Mouse (Mus musculus): ENCODE data around the gene Smpx.

Smpx gene

GRCm38 (mm10) chrX:157698862-157699261 is at the start of gene Smpx:
Gene Smpx (plus strand): TSS chrX:157698910.
- in situ Hi-C loops (cut with MboI, MseI): no loop called here

GRCm38 (mm10) chrX:157655047-157655446 is 43.7 kb upstream of the Smpx start:
- in situ Hi-C loops (cut with MboI, MseI): no loop called here

GRCm38 (mm10) chrX:157657356-157657755 is 41.4 kb upstream of the Smpx start:
- in situ Hi-C loops (cut with MboI, MseI): no loop called here

GRCm38 (mm10) chrX:157671820-157672219 is 26.9 kb upstream of the Smpx start:
- in situ Hi-C loops (cut with MboI, MseI): no loop called here

- in situ Hi-C loops (cut with MboI, MseI): no loop called here
Measured at GRCm38 (mm10) chrX:157674667-157675350, 23.9 kb upstream of the Smpx start.

- in situ Hi-C loops (cut with MboI, MseI): no loop called here
Measured at GRCm38 (mm10) chrX:157691186-157691585, 7.5 kb upstream of the Smpx start.

- in situ Hi-C loops (cut with MboI, MseI): no loop called here
Measured at GRCm38 (mm10) chrX:157697591-157698135, 1.0 kb upstream of the Smpx start.

- in situ Hi-C loops (cut with MboI, MseI): no loop called here
Measured at GRCm38 (mm10) chrX:157707236-157707635, 8.5 kb downstream of the Smpx start.

GRCm38 (mm10) chrX:157708616-157709280 is 10.0 kb downstream of the Smpx start:
- in situ Hi-C loops (cut with MboI, MseI): no loop called here

- in situ Hi-C loops (cut with MboI, MseI): loop anchor here in 1 of 2 experiments (10.0 kb wide), 1 partner anchor 1195 kb away; no protein-coding TSS in a partner anchor
Measured at GRCm38 (mm10) chrX:157719907-157720306, 21.2 kb downstream of the Smpx start.

- in situ Hi-C loops (cut with MboI, MseI): loop anchor here in 1 of 2 experiments (10.0 kb wide), 2 partner anchors 1124 to 1194 kb away; no protein-coding TSS in a partner anchor
Measured at GRCm38 (mm10) chrX:157730622-157731341, 32.1 kb downstream of the Smpx start.

- in situ Hi-C loops (cut with MboI, MseI): loop anchor here in 1 of 2 experiments (10.0 kb wide), 2 partner anchors 1123 to 1193 kb away; no protein-coding TSS in a partner anchor
Measured at GRCm38 (mm10) chrX:157731658-157732314, 33.1 kb downstream of the Smpx start.

GRCm38 (mm10) chrX:157732346-157732745 is 33.6 kb downstream of the Smpx start:
- in situ Hi-C loops (cut with MboI, MseI): loop anchor here in 1 of 2 experiments (10.0 kb wide), 2 partner anchors 1122 to 1192 kb away; no protein-coding TSS in a partner anchor

GRCm38 (mm10) chrX:157733836-157734235 is 35.1 kb downstream of the Smpx start:
- in situ Hi-C loops (cut with MboI, MseI): loop anchor here in 1 of 2 experiments (10.0 kb wide), 2 partner anchors 1121 to 1191 kb away; no protein-coding TSS in a partner anchor

GRCm38 (mm10) chrX:157734341-157734740 is 35.6 kb downstream of the Smpx start:
- in situ Hi-C loops (cut with MboI, MseI): loop anchor here in 1 of 2 experiments (10.0 kb wide), 2 partner anchors 1120 to 1190 kb away; no protein-coding TSS in a partner anchor

- in situ Hi-C loops (cut with MboI, MseI): no loop called here
Measured at GRCm38 (mm10) chrX:157747815-157748544, 49.3 kb downstream of the Smpx start.

- in situ Hi-C loops (cut with MboI, MseI): no loop called here
Measured at GRCm38 (mm10) chrX:157754559-157754958, 55.8 kb downstream of the Smpx start.

GRCm38 (mm10) chrX:157762542-157762941 is 63.8 kb downstream of the Smpx start:
- in situ Hi-C loops (cut with MboI, MseI): no loop called here

GRCm38 (mm10) chrX:157801669-157802068 is 103.0 kb downstream of the Smpx start:
- in situ Hi-C loops (cut with MboI, MseI): no loop called here
